In the genomic region with DNA sequence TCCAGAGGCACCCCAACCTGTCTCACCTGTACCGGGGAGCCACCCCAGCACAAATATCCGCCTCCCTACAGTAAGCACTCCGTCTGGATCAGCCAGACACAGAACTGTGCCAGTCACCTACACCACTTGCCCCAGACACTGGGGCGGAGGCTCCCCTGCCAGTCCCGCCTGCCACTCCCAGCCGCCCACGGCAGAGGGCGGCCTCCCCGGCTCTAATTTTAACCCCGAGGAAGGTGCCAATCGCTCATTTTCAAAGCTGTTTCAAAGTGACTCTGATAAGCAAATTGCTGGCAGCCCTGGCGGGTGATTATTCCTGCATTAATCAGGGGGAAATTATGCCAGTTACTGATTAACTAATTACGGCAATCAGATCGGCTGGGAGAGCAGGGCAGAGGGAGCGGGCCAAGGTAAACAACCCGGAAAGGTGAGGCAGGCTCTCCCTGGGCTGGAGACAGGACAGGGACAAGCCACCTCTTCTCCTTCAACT, we compare ENCODE assay signal across 8 mouse cellular contexts. TPM values are rescaled to one million over a fixed set of nuclear protein-coding genes. Genes with fewer than 3 reads are reported as not detected.
DNase-seq lines count a peak whose midpoint lies in the region.

No protein-coding gene starts in this region.

- peak; percentile 37 for DNase-seq in left cerebral cortex, postnatal 4 days
- no peak for DNase-seq in left cerebral cortex, postnatal 10 days (ENCODE audit: extremely low spot score in 1 of 2, low spot score in 2 of 2)
- DNase-seq in ZHBTc4 (ENCODE audit: low read depth, low spot score), result peak; percentile 28
- DNase-seq in gastrocnemius, adult 8-10 months (ENCODE audit: low spot score in 2 of 2), result peak; percentile 37 to 59
- peak; percentile 31 for DNase-seq in induced T-regulatory cell, adult 2 months (ENCODE audit: low read depth)
- peak; percentile 53 to 73 for DNase-seq in layer of hippocampus, postnatal 10 days (ENCODE audit: low spot score in 2 of 2)
- DNase-seq in naive thymus-derived CD4-positive, alpha-beta T cell, adult 2 months (ENCODE audit: low read depth), result peak; percentile 43
- no peak for DNase-seq in adipocyte (ENCODE audit: low spot score)

- intact Hi-C loops in left cerebral cortex, postnatal 4 days (cut with DNase I), result no loop called here
- intact Hi-C loops in left cerebral cortex, postnatal 10 days (cut with DNase I), result no loop called here

RNA-seq across cellular contexts. Expression of a gene that starts 41.1 kb away (rescaled TPM):
- 10 to 100 TPM; 85.6 to 92.9 TPM for total RNA-seq in left cerebral cortex, postnatal 4 days (2021)
- total RNA-seq in left cerebral cortex, postnatal 10 days (2021), result 10 to 100 TPM; 58.1 to 60.2 TPM
- total RNA-seq in gastrocnemius, adult 8-10 months (2022), result 10 to 100 TPM; 12.1 to 28.3 (median 24.5) TPM
- 10 to 100 TPM; 69.8 to 76.6 TPM for total RNA-seq in layer of hippocampus, postnatal 10 days (2021)

Comparison
In these comparisons a context has a peak if more than half of its experiments do, and no peak if none do; other contexts are left out.
1. DNase-seq: peak in left cerebral cortex, postnatal 4 days (single experiment), ZHBTc4 (single experiment), gastrocnemius, adult 8-10 months (2 of 2), induced T-regulatory cell, adult 2 months (single experiment), layer of hippocampus, postnatal 10 days (2 of 2) and naive thymus-derived CD4-positive, alpha-beta T cell, adult 2 months (single experiment); none in left cerebral cortex, postnatal 10 days (0 of 2) and adipocyte (single experiment).